Mouse (Mus musculus): ENCODE data around the gene Osgin1. TPM values are rescaled to one million over a fixed set of nuclear protein-coding genes. Genes with fewer than 3 reads are reported as not detected.

The Osgin1 gene
- total RNA-seq, 2 experiments from 2014 or later, result 3.1 to 4.2 TPM

DNA sequence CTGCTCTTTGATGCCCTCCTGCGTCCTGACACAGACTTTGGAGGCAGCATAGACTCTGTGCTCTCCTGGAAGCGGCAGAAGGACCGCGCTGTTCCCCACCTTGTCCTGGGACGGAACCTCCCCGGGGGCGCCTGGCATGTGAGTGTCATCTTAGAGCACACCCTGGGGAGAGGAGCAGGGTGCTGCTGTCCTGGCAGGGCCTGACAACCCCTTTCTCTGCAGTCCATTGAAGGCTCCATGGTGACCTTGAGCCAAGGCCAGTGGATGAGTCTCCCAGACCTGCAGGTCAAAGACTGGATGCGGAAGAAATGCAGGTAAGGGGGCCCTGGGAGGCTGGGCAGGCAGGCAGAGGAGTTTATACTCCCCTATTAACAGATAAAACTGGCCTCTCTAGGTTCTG, 9.0 kb downstream of the Osgin1 start:
- no peak for DNase-seq

- DNase-seq, result peak; percentile 64 to 87
Observed at GRCm38 (mm10) chr8:119446211-119446989, 12.5 kb downstream of the Osgin1 start, which contains the start of gene Necab2. TSS of gene Necab2 (plus strand) at chr8:119446719.

DNA sequence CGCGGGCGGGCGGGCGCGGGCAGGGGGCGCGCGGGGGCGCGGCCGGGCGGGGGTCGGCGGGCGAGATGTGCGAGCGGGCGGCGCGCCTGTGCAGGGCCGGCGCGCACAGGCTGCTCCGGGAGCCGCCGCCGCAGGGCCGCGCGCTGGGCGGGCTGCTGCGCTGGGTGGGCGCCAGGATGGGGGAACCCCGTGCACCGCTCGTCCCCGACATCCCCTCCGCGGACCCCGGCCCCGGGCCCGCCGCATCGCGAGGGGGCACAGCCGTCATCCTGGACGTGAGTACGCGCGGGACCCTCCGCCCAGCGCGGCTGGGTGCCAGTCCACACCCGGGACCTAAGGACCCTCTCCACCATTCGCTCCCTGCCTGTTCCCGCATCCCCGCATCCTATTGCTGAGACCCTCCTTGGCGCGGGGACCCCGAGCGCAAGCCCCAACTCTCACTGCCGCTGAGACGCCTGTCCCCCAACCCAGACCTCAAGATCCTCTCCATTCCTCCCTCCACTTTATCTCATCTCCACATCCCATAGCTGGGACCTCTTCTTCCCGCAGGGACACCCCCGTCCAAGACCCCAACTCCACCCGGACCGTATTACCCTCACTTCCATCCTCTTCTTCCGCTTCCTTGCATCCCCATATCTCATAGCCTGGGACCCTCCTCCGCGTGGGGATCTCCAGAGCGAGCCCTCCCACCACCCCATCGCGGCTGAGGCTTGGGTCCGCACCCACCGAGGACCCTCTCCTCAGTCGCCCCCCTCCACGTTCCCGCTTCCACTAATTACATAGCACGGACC, 13.3 kb downstream of the Osgin1 start:
- DNase-seq, result no peak

DNA sequence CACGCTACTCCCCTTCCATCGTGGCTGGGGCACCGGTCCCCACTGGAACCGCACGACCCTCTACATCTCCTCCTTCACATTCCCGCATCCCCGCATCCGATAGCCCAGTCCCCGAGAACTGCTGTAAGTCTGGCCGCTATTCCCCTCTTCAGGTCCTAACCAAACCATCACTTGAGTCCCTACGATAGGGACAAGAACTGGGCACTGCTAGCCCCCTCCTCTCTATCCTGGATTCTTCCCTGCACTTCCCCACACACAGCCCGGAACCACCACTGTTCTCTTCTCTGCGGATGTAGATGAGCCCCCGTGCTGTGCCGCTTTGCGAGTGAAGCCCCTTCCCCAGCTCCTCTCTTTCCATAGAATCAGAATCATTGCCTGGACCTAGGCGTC, 13.9 kb downstream of the Osgin1 start:
- DNase-seq, result no peak

DNA sequence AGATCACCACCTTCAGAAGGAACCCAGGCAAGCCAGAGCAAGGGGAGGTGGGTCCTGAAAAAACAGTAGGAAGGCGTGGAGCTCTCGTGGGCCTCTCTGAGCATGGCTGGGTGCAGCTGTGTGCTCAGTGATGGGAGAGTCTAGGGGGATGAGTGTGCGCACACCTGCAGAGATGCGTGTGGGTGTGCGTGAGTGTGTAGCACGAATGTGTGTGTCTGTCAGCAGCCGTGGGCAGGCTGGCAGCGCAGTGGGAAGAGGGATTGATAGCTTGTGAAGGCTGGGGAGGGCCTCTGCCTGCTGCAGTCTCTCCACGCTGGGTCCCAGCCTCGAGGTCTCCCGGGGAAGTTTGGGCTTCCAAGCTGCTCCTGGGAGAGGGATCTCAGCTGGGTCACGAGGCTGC, 15.7 kb downstream of the Osgin1 start:
- DNase-seq, result no peak

- DNase-seq, result no peak
Observed at GRCm38 (mm10) chr8:119451131-119451530, 17.2 kb downstream of the Osgin1 start.

GRCm38 (mm10) chr8:119452919-119453318, 19.0 kb downstream of the Osgin1 start:
- DNase-seq, result no peak

GRCm38 (mm10) chr8:119456045-119456444, 22.1 kb downstream of the Osgin1 start:
- DNase-seq, result no peak

GRCm38 (mm10) chr8:119459724-119460123, 25.8 kb downstream of the Osgin1 start:
- DNase-seq, result peak; percentile 39 to 52

- DNase-seq, result no peak
Observed at GRCm38 (mm10) chr8:119461356-119461755, 27.4 kb downstream of the Osgin1 start.

- DNase-seq, result no peak
Observed at GRCm38 (mm10) chr8:119463709-119464108, 29.8 kb downstream of the Osgin1 start.

GRCm38 (mm10) chr8:119466105-119466504, 32.2 kb downstream of the Osgin1 start:
- DNase-seq, result no peak

DNA sequence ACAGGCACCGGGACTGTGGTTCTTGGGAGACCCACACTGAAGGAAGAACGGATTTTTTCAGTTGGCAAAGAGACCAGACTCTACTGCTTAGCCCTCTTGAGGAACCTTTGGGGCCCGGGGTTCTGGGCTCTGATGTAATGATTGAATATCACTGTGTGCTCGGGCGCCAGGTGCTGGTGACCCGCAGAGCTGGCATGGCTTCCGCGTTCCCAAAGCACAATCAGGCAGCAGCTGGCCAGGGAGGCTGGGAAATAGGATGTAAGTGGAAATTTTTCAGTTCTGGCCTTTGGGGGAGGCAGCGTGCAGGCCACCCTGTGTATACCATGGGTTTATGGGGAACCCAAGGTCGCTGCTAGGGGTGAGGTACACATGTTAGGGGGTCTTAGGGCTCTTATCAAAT, 32.9 kb downstream of the Osgin1 start:
- DNase-seq, result no peak

GRCm38 (mm10) chr8:119468091-119468490, 34.2 kb downstream of the Osgin1 start:
- no peak for DNase-seq

- DNase-seq, result no peak
Observed at GRCm38 (mm10) chr8:119478684-119479083, 44.8 kb downstream of the Osgin1 start.

DNA sequence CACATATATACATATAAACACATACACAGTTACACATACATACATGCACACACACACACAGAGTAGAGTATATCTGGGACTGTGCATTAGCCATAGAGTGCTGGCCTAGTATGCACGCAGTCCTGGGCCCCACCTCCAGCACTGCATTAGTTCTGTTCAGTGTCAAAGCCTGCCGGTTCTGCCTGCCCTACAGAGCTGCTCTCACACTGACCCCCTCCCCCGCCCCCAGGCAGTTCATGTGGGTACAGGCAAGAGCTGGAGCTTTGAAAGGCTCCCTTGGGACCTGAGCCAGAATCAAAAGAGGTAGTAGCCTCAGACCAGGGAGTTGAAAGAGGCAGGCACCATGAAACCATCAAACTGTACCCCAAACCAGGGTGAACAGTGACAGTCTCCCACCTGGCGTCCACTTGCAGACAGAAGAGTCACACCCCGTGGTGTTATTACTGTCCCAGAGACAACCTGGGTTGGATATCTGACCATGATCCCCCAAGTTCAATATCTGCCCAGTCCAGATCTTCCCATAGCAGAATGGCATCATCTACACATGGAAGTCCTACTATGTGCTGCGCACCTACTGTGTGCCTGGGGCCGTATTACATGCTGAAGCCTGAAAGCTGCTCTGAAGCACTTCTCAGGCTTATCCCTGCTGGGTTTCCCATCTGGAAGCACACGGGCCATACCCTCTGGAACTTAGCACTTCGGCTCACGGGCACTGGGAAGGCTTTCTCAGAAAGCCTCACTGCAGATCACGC, 50.4 kb downstream of the Osgin1 start:
- no peak for DNase-seq

- no peak for DNase-seq
Observed at GRCm38 (mm10) chr8:119487093-119487492, 53.2 kb downstream of the Osgin1 start.

Other genes with a start within 250 kb of the Osgin1 start
- 100 to 1,000 TPM; 138 to 149 TPM for gene Hsbp1, start 89.6 kb upstream of the Osgin1 start, total RNA-seq (2021)
- 100 to 1,000 TPM; 117 to 120 TPM for gene Mlycd, start 39.2 kb upstream of the Osgin1 start, total RNA-seq (2021)
- not detected for gene Necab2, start 12.6 kb downstream of the Osgin1 start, total RNA-seq (2021)
- not detected for gene Slc38a8, start 67.6 kb downstream of the Osgin1 start, total RNA-seq (2021)
- gene Mbtps1, start 124.6 kb downstream of the Osgin1 start, total RNA-seq (2021), result 10 to 100 TPM; 27.5 to 31.0 TPM
- gene Hsdl1, start 141.1 kb downstream of the Osgin1 start, total RNA-seq (2021), result 10 to 100 TPM; 21.3 to 22.9 TPM
- gene Dnaaf1, start 141.1 kb downstream of the Osgin1 start, total RNA-seq (2021), result under 1 TPM in 1 of 2 experiments, not detected in 1; 0.15 TPM
- 1 to 10 TPM; 3.5 to 4.5 TPM for gene Taf1c, start 171.1 kb downstream of the Osgin1 start, total RNA-seq (2021)
- gene Adad2, start 178.6 kb downstream of the Osgin1 start, total RNA-seq (2021), result not detected
- under 1 TPM in 1 of 2 experiments, not detected in 1; 0.15 TPM for gene Kcng4, start 201.6 kb downstream of the Osgin1 start, total RNA-seq (2021)
- gene Wfdc1, start 232.2 kb downstream of the Osgin1 start, total RNA-seq (2021), result 10 to 100 TPM; 26.5 to 28.0 TPM

Data from heart, adult 18-20 months (tissue).